Mouse (Mus musculus) spleen, adult 2 months (tissue): ENCODE results near the gene Glb1l2. TPM values are rescaled to one million over a fixed set of nuclear protein-coding genes. Genes with fewer than 3 reads are reported as not detected.

Experiments used
- DNase-seq, 2 experiments: peaks; one replicate each; pipeline versions ENCODE4 v3.0.0 to v3.0.0-alpha.2; 2012 to 2021; ENCODE audit warnings: low spot score in 2 of 2, low read depth in 1 of 2
- H3K27ac ChIP-seq: fragments of 200-500 bp; 2 replicates; pipeline ENCODE4 v1.5.1; 2012; ENCODE audit warnings: low read length, inconsistent platforms; ENCODE audit not compliant: insufficient read depth
- H3K27me3 ChIP-seq: fragments of 200-500 bp; 2 replicates; pipeline ENCODE4 v1.6.1; 2012; ENCODE audit warnings: mild to moderate bottlenecking, moderate library complexity, low read length, inconsistent platforms; ENCODE audit not compliant: control insufficient read depth, insufficient read depth
- H3K36me3 ChIP-seq: fragments of 200-500 bp; 2 replicates; pipeline ENCODE4 v1.6.1; 2012; ENCODE audit warnings: mild to moderate bottlenecking, low read length, inconsistent platforms; ENCODE audit not compliant: control insufficient read depth, insufficient read depth
- H3K4me1 ChIP-seq: fragments of 200-500 bp; 2 replicates; pipeline ENCODE4 v1.6.1; 2011; ENCODE audit warnings: inconsistent platforms; ENCODE audit not compliant: control insufficient read depth, insufficient read depth, insufficient read length
- H3K4me3 ChIP-seq: fragments of 200-500 bp; 2 replicates; pipeline ENCODE4 v1.5.1; 2011; ENCODE audit warnings: mild to moderate bottlenecking, inconsistent platforms; ENCODE audit not compliant: insufficient read depth, insufficient read length; ENCODE audit errors: extremely low read depth
- CTCF ChIP-seq: fragments of 200-500 bp; IDR thresholded peaks from 2 replicates; pipeline ENCODE4 v1.5.1; 2011; ENCODE audit warnings: mild to moderate bottlenecking, inconsistent platforms; ENCODE audit not compliant: insufficient read depth, insufficient read length, insufficient replicate concordance; ENCODE audit errors: extremely low read depth
- POLR2A ChIP-seq: fragments of 200-500 bp; IDR thresholded peaks from 2 replicates; pipeline ENCODE4 v1.6.1; 2011; ENCODE audit warnings: low read depth, low read length, inconsistent platforms
- WGBS: fragments of 180-500 bp; shearing (Covaris S2); methylation state at CpG from one replicate; pipeline ENCODE4 v1.1.7; 2018; 5-methylcytosine and 5-hydroxymethylcytosine counted together
- polyA plus RNA-seq: library from polyadenylated mRNA; depleted of rRNA; stranded (reverse); fragments of >200 nt; gene quantifications from 2 replicates; pipeline ENCODE4 v1.2.3, GENCODE M21; 2012; rRNA removed

Glb1l2 gene
- polyA plus RNA-seq, 1 experiment = 0.30 TPM

DNA sequence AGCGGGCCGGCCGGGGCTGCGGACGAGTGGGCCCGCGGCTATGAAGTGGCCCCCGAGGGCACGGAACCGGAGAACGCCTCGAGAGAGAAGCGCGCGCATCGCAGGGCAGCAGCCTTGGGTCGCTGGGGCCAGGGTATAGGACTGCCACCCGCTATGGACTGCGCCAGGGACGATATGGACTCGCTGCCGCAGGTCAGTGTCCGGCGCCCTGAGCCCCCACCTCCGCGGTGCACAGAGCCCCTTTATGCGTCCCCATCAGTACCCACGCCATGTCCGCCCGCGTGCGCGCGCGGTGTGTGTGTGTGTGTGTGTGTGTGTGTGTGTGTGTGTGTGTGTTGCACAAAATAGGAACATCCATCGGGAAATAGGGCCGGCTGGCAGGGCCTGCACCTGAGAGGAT is 72.3 kb downstream of the Glb1l2 start:
- Histone ChIP-seq H3K36me3 (no peaks in the 10 kb centered on the region), H3K4me3 (no peak overlapping the region), H3K4me1 (no peaks in the 10 kb centered on the region), H3K27me3 (peaks cover 2% of the 10 kb centered on the region), H3K27ac (no peak overlapping the region)
- DNase-seq = no peak
- 8% methylated on average over 37 of the region's 37 CpGs for WGBS
- no peak for TF ChIP-seq CTCF
- TF ChIP-seq POLR2A = no peak

DNA sequence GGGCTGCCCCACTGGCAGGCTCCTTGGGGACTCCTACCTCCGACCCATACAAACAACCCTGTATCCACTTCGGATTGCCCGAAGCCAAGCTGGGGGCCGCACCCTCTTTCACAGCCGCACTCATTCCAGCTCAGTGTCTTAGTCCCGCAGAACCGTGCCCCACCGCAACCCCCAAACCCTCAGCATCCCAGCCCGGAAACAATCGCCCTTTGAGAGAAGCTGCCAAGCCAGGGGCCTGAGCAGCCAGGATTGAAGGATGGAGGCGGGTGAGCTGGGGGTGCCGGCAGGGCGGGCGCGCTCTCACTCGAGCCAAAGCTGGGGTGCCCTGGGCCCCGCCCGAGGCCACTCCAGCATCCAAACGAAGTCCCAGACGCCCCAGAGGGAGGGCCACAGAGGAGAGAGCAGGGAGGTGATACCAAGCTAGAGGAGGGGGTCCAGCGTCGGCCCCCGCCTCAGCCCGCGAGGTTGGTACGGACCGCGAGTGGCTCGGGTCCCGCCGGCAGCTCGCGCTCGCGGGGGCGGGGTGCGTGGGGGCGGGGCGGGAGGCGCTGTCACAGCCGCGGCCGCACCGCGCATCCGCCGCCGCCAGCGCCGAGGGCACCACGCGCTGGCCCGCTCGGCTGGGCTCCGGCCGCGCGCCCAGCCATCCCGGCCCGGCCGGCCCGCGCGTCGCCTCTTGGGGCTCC is 72.9 kb downstream of the Glb1l2 start, which contains the start of gene B3gat1:
Gene B3gat1, plus strand, starts transcription at position 523 of the 686 bp plus-strand sequence.
- no peak within 1 kb of the TSS for H3K27ac ChIP-seq
- H3K4me1 ChIP-seq = no peaks in the 10 kb centered on the region
- H3K36me3 ChIP-seq = no peaks in the 10 kb centered on the region
- peaks cover 2% of the 10 kb centered on the region for H3K27me3 ChIP-seq
- TF ChIP-seq POLR2A (no peak), CTCF (no peak)
- no peak for DNase-seq
- WGBS = 3% methylated on average over 65 of the region's 65 CpGs
- no peak within 1 kb of the TSS for H3K4me3 ChIP-seq

DNA sequence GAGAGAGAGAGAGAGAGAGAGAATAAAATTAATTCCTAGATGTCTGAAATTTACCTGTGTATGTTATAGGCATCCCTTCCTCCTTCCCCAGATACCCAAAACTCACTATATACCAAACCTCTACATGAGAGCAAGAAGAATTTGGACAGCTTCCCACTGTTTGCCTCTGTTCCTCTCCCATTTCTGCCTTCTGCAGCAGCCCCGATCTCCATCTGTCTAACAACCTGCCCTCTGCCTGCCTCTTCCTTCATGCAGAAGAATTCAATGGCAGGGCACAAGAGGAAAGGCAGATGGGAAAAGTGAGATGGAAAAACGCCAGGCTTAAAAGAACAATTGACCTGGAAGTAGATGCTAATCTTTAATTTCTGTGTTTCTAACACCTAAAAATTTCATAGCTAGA is 77.7 kb downstream of the Glb1l2 start:
- no peak overlapping the region for H3K27ac ChIP-seq
- no peaks in the 10 kb centered on the region; the same call in 1 of the 2 replicates for H3K27me3 ChIP-seq
- no peak overlapping the region for H3K4me3 ChIP-seq
- no peak for DNase-seq
- no peak for TF ChIP-seq POLR2A
- no peak for TF ChIP-seq CTCF
- no peaks in the 10 kb centered on the region for H3K4me1 ChIP-seq
- no peaks in the 10 kb centered on the region for H3K36me3 ChIP-seq
- 80% methylated on average over 2 of the region's 2 CpGs for WGBS

DNA sequence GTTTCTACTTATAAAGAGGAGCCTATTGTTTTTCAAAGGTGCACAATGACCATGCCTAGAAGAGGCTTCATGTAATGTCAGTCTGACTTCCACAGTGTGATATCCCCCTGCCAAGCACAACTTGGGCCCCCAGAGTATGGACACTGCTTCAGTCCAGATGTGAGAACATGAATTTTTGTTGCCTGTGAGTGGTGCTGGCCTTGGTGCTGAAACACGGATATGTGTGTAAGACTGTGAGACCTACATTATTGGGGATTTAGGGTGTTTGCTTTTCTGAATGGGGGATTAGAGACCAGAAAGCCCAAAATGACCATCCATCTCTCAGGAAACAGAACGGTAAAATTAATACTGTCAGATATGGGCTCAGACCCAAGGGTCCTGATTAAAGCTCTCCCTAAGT is 78.8 kb downstream of the Glb1l2 start:
- Histone ChIP-seq H3K4me1 (no peaks in the 10 kb centered on the region), H3K4me3 (no peak overlapping the region), H3K27me3 (no peaks in the 10 kb centered on the region; the same call in 1 of the 2 replicates), H3K36me3 (no peaks in the 10 kb centered on the region), H3K27ac (no peak overlapping the region)
- TF ChIP-seq POLR2A = no peak
- TF ChIP-seq CTCF = no peak
- 68% methylated on average over 2 of the region's 2 CpGs for WGBS
- no peak for DNase-seq

DNA sequence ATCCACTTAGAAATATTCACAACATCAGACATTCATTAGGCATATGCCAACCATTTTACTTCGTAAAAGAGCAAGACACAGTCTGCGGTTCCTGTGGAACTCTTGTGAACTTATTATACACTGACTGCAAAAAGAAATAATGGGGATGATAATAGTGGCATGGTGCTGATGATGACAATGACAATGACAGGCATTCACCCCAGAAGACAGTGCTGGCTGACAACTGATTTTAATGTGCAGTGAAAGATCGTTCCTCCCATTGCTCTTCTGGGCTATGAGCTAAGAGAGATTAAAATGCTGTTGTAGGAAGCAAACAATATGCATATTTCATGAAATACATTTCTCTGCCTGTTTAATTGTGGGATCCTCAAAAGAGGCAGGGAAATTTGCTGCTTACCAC is 80.6 kb downstream of the Glb1l2 start:
- DNase-seq = no peak

DNA sequence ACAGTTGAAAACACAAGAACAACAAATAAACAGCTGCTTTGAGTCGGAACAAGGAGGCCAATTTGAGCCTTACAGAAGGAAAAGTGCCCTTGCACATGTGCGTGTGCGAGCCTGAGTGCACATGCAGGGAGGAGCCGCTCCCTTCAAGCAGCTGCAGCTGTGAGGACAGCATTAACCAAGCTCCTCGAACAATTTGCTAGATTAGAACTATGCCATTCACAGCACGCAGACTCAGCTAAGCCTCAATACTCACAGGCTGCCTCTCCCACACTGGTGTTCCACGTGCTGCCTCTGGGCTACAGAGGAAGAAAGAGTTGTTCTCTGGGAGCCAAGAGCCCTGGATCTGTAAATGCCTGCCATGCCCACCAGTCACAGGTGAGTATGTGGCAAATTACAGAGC is 84.5 kb downstream of the Glb1l2 start:
- no peak for DNase-seq
- no peaks in the 10 kb centered on the region for H3K36me3 ChIP-seq
- no peak for TF ChIP-seq CTCF
- TF ChIP-seq POLR2A = no peak
- no peaks in the 10 kb centered on the region for H3K27me3 ChIP-seq
- 79% methylated on average over 7 of the region's 7 CpGs for WGBS
- H3K27ac ChIP-seq = no peak overlapping the region
- H3K4me3 ChIP-seq = no peak overlapping the region
- no peaks in the 10 kb centered on the region for H3K4me1 ChIP-seq

More for the DNA sequence above, 80.6 kb downstream of the Glb1l2 start:
- WGBS = 84% methylated on average over 3 of the region's 3 CpGs
- no peaks in the 10 kb centered on the region for H3K36me3 ChIP-seq
- no peak for TF ChIP-seq POLR2A
- TF ChIP-seq CTCF = no peak
- H3K27me3 ChIP-seq = no peaks in the 10 kb centered on the region; the same call in 1 of the 2 replicates
- H3K4me1 ChIP-seq = no peaks in the 10 kb centered on the region
- no peak overlapping the region for H3K27ac ChIP-seq
- H3K4me3 ChIP-seq = no peak overlapping the region

DNA sequence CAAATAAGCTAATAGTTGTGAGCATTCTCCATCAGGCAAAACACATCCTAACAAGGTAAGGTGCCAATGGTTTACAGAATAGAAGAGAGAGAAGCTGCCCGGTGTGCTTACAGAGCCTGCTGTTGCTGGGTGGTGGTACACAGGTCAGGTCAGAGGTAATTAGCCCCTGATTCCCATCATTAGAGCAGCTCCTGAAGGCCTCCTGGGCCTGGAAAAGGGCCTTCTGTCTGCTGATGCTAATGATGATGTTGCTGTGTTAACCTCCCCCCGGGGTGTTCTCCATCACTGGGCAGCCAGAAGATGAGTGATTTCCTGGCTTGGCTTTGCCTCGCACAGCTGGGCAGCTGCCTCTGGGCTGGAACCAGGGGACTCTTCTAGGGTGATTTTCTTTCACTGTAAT is 87.9 kb downstream of the Glb1l2 start:
- WGBS = 68% methylated on average over 3 of the region's 3 CpGs
- H3K4me1 ChIP-seq = no peaks in the 10 kb centered on the region
- DNase-seq = no peak

More for the DNA sequence above, 87.9 kb downstream of the Glb1l2 start:
- Histone ChIP-seq H3K27me3 (no peaks in the 10 kb centered on the region), H3K27ac (no peak overlapping the region), H3K36me3 (no peaks in the 10 kb centered on the region), H3K4me3 (no peak overlapping the region)
- TF ChIP-seq POLR2A = no peak
- TF ChIP-seq CTCF = no peak

Other genes with a start within 250 kb of the Glb1l2 start
- 0.07 and 0.15 TPM in 2 replicates for gene B3gat1, start 72.7 kb downstream of the Glb1l2 start, polyA plus RNA-seq
- not detected in 2 replicates for gene Glb1l3, start 54.4 kb upstream of the Glb1l2 start, polyA plus RNA-seq
- not detected in 2 replicates for gene Gm1110, start 116.6 kb upstream of the Glb1l2 start, polyA plus RNA-seq
- gene Acad8, start 193.1 kb upstream of the Glb1l2 start, polyA plus RNA-seq = 5.7 and 6.6 TPM in 2 replicates
- gene Thyn1, start 193.2 kb upstream of the Glb1l2 start, polyA plus RNA-seq = 3.0 and 3.5 TPM in 2 replicates
- 16.2 and 23.0 TPM in 2 replicates for gene Vps26b, start 223.6 kb upstream of the Glb1l2 start, polyA plus RNA-seq
- gene Ncapd3, start 223.7 kb upstream of the Glb1l2 start, polyA plus RNA-seq = 17.2 and 19.8 TPM in 2 replicates